Mouse (Mus musculus): Measurements from ENCODE around the gene Cntn1.

Gene Cntn1

GRCm38 (mm10) chr15:92050996-92051352 is at the start of gene Cntn1:
Cntn1 (plus strand) TSS chr15:92051165.
- DNase-seq (ENCODE audit: low spot score): peak; percentile 90

- DNase-seq (ENCODE audit: low spot score): no peak
Measured at GRCm38 (mm10) chr15:92001431-92001830, 49.5 kb upstream of the Cntn1 start.

GRCm38 (mm10) chr15:92012165-92013083 is 38.5 kb upstream of the Cntn1 start:
- no peak for DNase-seq (ENCODE audit: low spot score)

GRCm38 (mm10) chr15:92034111-92034510 is 16.9 kb upstream of the Cntn1 start:
- DNase-seq (ENCODE audit: low spot score): no peak

GRCm38 (mm10) chr15:92042538-92042937 is 8.4 kb upstream of the Cntn1 start:
- DNase-seq (ENCODE audit: low spot score): no peak

- DNase-seq (ENCODE audit: low spot score): no peak
Measured at GRCm38 (mm10) chr15:92046042-92046441, 4.9 kb upstream of the Cntn1 start.

- DNase-seq (ENCODE audit: low spot score): no peak
Measured at GRCm38 (mm10) chr15:92048031-92048430, 2.9 kb upstream of the Cntn1 start.

- no peak for DNase-seq (ENCODE audit: low spot score)
Measured at GRCm38 (mm10) chr15:92048531-92048930, 2.4 kb upstream of the Cntn1 start.

- DNase-seq (ENCODE audit: low spot score): no peak
Measured at GRCm38 (mm10) chr15:92051353-92052132, 578 bp downstream of the Cntn1 start.

GRCm38 (mm10) chr15:92052133-92052463 is 1.1 kb downstream of the Cntn1 start:
- no peak for DNase-seq (ENCODE audit: low spot score)

- DNase-seq (ENCODE audit: low spot score): no peak
Measured at GRCm38 (mm10) chr15:92057553-92057952, 6.6 kb downstream of the Cntn1 start.

- DNase-seq (ENCODE audit: low spot score): no peak
Measured at GRCm38 (mm10) chr15:92060986-92061385, 10.0 kb downstream of the Cntn1 start.

GRCm38 (mm10) chr15:92079416-92079815 is 28.5 kb downstream of the Cntn1 start:
- DNase-seq (ENCODE audit: low spot score): no peak

- DNase-seq (ENCODE audit: low spot score): no peak
Measured at GRCm38 (mm10) chr15:92085876-92086275, 34.9 kb downstream of the Cntn1 start.

- DNase-seq (ENCODE audit: low spot score): peak; percentile 21
Measured at GRCm38 (mm10) chr15:92087691-92088286, 36.8 kb downstream of the Cntn1 start.

GRCm38 (mm10) chr15:92090787-92091186 is 39.8 kb downstream of the Cntn1 start:
- DNase-seq (ENCODE audit: low spot score): no peak

GRCm38 (mm10) chr15:92092041-92092440 is 41.1 kb downstream of the Cntn1 start:
- DNase-seq (ENCODE audit: low spot score): no peak

- peak; percentile 13 for DNase-seq (ENCODE audit: low spot score)
Measured at GRCm38 (mm10) chr15:92099410-92100174, 48.6 kb downstream of the Cntn1 start.

GRCm38 (mm10) chr15:92101956-92102355 is 51.0 kb downstream of the Cntn1 start:
- no peak for DNase-seq (ENCODE audit: low spot score)

- peak; percentile 30 for DNase-seq (ENCODE audit: low spot score)
Measured at GRCm38 (mm10) chr15:92112455-92112854, 61.5 kb downstream of the Cntn1 start.

- no peak for DNase-seq (ENCODE audit: low spot score)
Measured at GRCm38 (mm10) chr15:92132936-92133335, 82.0 kb downstream of the Cntn1 start.

- no peak for DNase-seq (ENCODE audit: low spot score)
Measured at GRCm38 (mm10) chr15:92134254-92134653, 83.3 kb downstream of the Cntn1 start.
